Mouse (Mus musculus): ENCODE measurements around the gene Olfr434.
"Not testable (repeated sequence)": the region's sequence is repeated elsewhere in the genome, so short reads cannot be mapped to it uniquely, and the experiment has no call there.

Gene Olfr434

GRCm38 (mm10) chr6:43212873-43213272 lies at the start of gene Olfr434:
Olfr434 (plus strand) TSS chr6:43213021.
- in situ Hi-C loops (cut with MboI, MseI) = not testable (repeated sequence)

GRCm38 (mm10) chr6:43167246-43167645 lies 45.6 kb upstream of the Olfr434 start:
- in situ Hi-C loops (cut with MboI, MseI) = no loop called here

GRCm38 (mm10) chr6:43171840-43172239 lies 41.0 kb upstream of the Olfr434 start, which contains the start of gene Olfr13:
Olfr13 (plus strand) TSS chr6:43172140.
- in situ Hi-C loops (cut with MboI, MseI) = loop anchor here (10.0 kb wide), 1 partner anchor 863 kb away; no protein-coding TSS in a partner anchor

- in situ Hi-C loops (cut with MboI, MseI) = loop anchor here (10.0 kb wide), 1 partner anchor 857 kb away; no protein-coding TSS in a partner anchor
Measured at GRCm38 (mm10) chr6:43178129-43178528, 34.7 kb upstream of the Olfr434 start.

- in situ Hi-C loops (cut with MboI, MseI) = loop anchor here (10.0 kb wide), 1 partner anchor 856 kb away; no protein-coding TSS in a partner anchor
Measured at GRCm38 (mm10) chr6:43178584-43179501, 34.0 kb upstream of the Olfr434 start.

- in situ Hi-C loops (cut with MboI, MseI) = no loop called here
Measured at GRCm38 (mm10) chr6:43190986-43191385, 21.8 kb upstream of the Olfr434 start.

GRCm38 (mm10) chr6:43196781-43197180 lies 16.0 kb upstream of the Olfr434 start, which contains the start of gene Olfr435:
Olfr435 (plus strand) TSS chr6:43197146.
- in situ Hi-C loops (cut with MboI, MseI) = no loop called here

GRCm38 (mm10) chr6:43198094-43198493 lies 14.7 kb upstream of the Olfr434 start:
- in situ Hi-C loops (cut with MboI, MseI) = no loop called here

- in situ Hi-C loops (cut with MboI, MseI) = no loop called here
Measured at GRCm38 (mm10) chr6:43202786-43203185, 10.0 kb upstream of the Olfr434 start.

- in situ Hi-C loops (cut with MboI, MseI) = no loop called here
Measured at GRCm38 (mm10) chr6:43205355-43205754, 7.5 kb upstream of the Olfr434 start.

- in situ Hi-C loops (cut with MboI, MseI) = not testable (repeated sequence)
Measured at GRCm38 (mm10) chr6:43231255-43231654, 18.4 kb downstream of the Olfr434 start, which contains the start of gene Olfr47. Olfr47 (plus strand) TSS chr6:43231529.

- in situ Hi-C loops (cut with MboI, MseI) = no loop called here
Measured at GRCm38 (mm10) chr6:43242061-43242460, 29.2 kb downstream of the Olfr434 start.

GRCm38 (mm10) chr6:43247396-43247795 lies 34.6 kb downstream of the Olfr434 start:
- in situ Hi-C loops (cut with MboI, MseI) = no loop called here

- in situ Hi-C loops (cut with MboI, MseI) = no loop called here
Measured at GRCm38 (mm10) chr6:43252994-43253393, 40.2 kb downstream of the Olfr434 start.

GRCm38 (mm10) chr6:43254193-43254926 lies 41.5 kb downstream of the Olfr434 start:
- in situ Hi-C loops (cut with MboI, MseI) = no loop called here

- in situ Hi-C loops (cut with MboI, MseI) = no loop called here
Measured at GRCm38 (mm10) chr6:43260756-43261155, 47.9 kb downstream of the Olfr434 start.

- in situ Hi-C loops (cut with MboI, MseI) = no loop called here
Measured at GRCm38 (mm10) chr6:43265363-43266041, 52.7 kb downstream of the Olfr434 start, which contains the start of gene Arhgef5. Arhgef5 (plus strand) TSS chr6:43265582.

- in situ Hi-C loops (cut with MboI, MseI) = no loop called here
Measured at GRCm38 (mm10) chr6:43266356-43266755, 53.5 kb downstream of the Olfr434 start.

Data from regulatory T cell (primary cell).